Mouse (Mus musculus): ENCODE results near the gene Ell. TPM values are rescaled to one million over a fixed set of nuclear protein-coding genes. Genes with fewer than 3 reads are reported as not detected.

Ell gene
- polyA plus RNA-seq, 1 experiment from 2014 or later = 17.8 TPM

GRCm38 (mm10) chr8:70513441-70513840 lies 25.8 kb upstream of the Ell start:
- Histone ChIP-seq H3K27me3 (ENCODE audit: control insufficient read depth, insufficient read depth, low read length) (no peaks in the 10 kb centered on the region), H3K36me3 (ENCODE audit: control insufficient read depth, insufficient read depth, low read length) (peaks cover 12% of the 10 kb centered on the region; the same call in 1 of the 2 replicates), H3K4me2 (ENCODE audit: low read depth, low read length) (no peak overlapping the region), H3K4me1 (ENCODE audit: control insufficient read depth, insufficient read depth, low read length) (peaks cover 12% of the 10 kb centered on the region), H3K9me3 (ENCODE audit: control insufficient read depth, low read length) (no peaks in the 10 kb centered on the region), H3K9ac (replicated peaks; ENCODE audit: low read depth, low read length) (no peak overlapping the region), H3K4me3 (ENCODE audit: low read depth, low read length) (no peak overlapping the region), H3K27ac (ENCODE audit: low read depth, low read length) (no peak overlapping the region)
- ATAC-seq (ENCODE audit: low read depth) = no peak
- 73% methylated on average over 2 of the region's 2 CpGs for WGBS

DNA sequence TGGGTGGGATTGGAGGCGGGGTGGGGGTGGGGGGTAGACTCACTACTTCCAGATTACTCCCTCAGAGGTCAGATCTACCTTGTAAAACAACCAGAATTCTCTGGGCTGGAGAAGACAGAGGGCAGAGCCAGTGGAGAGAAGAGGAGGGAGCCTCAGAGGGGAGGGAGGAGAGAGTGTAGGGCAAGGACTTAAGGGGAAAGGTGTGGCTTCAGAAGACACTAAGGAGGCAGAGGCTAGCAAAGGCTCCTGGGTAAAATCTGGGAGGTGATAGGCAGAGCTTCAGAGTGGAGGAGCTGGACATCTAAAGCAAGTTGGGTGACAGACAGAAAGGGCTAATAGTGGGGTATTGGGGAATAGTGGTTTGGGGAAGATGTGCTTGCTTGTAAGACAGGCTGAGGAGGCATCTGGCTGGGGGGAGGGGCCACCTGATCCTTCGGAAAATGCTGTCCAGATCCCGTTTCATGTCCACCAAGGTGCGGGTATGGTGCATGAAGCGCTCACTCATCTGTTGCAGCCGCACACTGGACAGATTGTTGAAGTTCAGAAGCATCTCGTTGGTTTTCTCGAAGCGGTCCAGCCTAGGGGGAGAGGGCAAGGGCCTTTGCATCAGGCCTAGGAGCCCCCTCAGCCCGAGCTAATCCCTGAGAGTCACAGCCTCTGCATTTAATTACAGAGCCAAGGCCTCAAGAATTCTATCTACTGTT lies 21.2 kb upstream of the Ell start:
- Histone ChIP-seq H3K9me3 (ENCODE audit: control insufficient read depth, low read length) (no peaks in the 10 kb centered on the region), H3K4me1 (ENCODE audit: control insufficient read depth, insufficient read depth, low read length) (peaks cover 8% of the 10 kb centered on the region), H3K4me3 (ENCODE audit: low read depth, low read length) (no peak overlapping the region), H3K4me2 (ENCODE audit: low read depth, low read length) (no peak overlapping the region), H3K36me3 (ENCODE audit: control insufficient read depth, insufficient read depth, low read length) (peaks cover 19% of the 10 kb centered on the region; the same call in 1 of the 2 replicates), H3K27me3 (ENCODE audit: control insufficient read depth, insufficient read depth, low read length) (no peaks in the 10 kb centered on the region), H3K9ac (replicated peaks; ENCODE audit: low read depth, low read length) (no peak overlapping the region), H3K27ac (ENCODE audit: low read depth, low read length) (no peak overlapping the region)
- no peak for ATAC-seq (ENCODE audit: low read depth)
- WGBS = 84% methylated on average over 10 of the region's 10 CpGs

DNA sequence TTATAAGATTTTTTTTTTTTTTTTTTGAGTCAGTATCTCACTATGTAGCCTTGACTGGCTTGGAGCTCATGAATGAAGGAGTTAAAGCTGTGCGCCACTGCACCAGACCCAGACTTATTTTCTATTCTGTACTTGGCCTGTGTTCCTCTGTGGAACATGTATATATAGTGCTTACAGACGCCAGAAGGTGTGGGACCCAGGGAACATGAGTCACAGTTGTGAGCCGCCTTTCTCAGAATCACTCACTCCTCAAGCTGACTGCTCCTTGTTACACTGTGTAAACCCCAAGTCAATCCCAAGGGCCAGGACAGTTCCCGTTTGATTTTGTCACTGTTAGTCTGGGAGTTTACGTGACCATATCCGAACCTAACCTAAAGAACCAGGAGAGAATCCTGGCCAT lies 20.2 kb upstream of the Ell start:
- ATAC-seq (ENCODE audit: low read depth) = no peak
- WGBS = 97% methylated on average over 6 of the region's 6 CpGs

GRCm38 (mm10) chr8:70519606-70520005 lies 19.7 kb upstream of the Ell start:
- Histone ChIP-seq H3K27me3 (ENCODE audit: control insufficient read depth, insufficient read depth, low read length) (no peaks in the 10 kb centered on the region), H3K4me2 (ENCODE audit: low read depth, low read length) (no peak overlapping the region), H3K9ac (replicated peaks; ENCODE audit: low read depth, low read length) (no peak overlapping the region), H3K4me1 (ENCODE audit: control insufficient read depth, insufficient read depth, low read length) (peaks cover 8% of the 10 kb centered on the region), H3K4me3 (ENCODE audit: low read depth, low read length) (no peak overlapping the region), H3K27ac (ENCODE audit: low read depth, low read length) (no peak overlapping the region), H3K9me3 (ENCODE audit: control insufficient read depth, low read length) (no peaks in the 10 kb centered on the region), H3K36me3 (ENCODE audit: control insufficient read depth, insufficient read depth, low read length) (peaks cover 15% of the 10 kb centered on the region; the same call in 1 of the 2 replicates)
- WGBS = 74% methylated on average over 2 of the region's 2 CpGs
- ATAC-seq (ENCODE audit: low read depth) = no peak

More for the DNA sequence above, 20.2 kb upstream of the Ell start:
- Histone ChIP-seq H3K9ac (replicated peaks; ENCODE audit: low read depth, low read length) (no peak overlapping the region), H3K4me3 (ENCODE audit: low read depth, low read length) (no peak overlapping the region), H3K36me3 (ENCODE audit: control insufficient read depth, insufficient read depth, low read length) (peaks cover 19% of the 10 kb centered on the region; the same call in 1 of the 2 replicates), H3K27me3 (ENCODE audit: control insufficient read depth, insufficient read depth, low read length) (no peaks in the 10 kb centered on the region), H3K4me2 (ENCODE audit: low read depth, low read length) (no peak overlapping the region), H3K27ac (ENCODE audit: low read depth, low read length) (no peak overlapping the region), H3K4me1 (ENCODE audit: control insufficient read depth, insufficient read depth, low read length) (peaks cover 8% of the 10 kb centered on the region), H3K9me3 (ENCODE audit: control insufficient read depth, low read length) (no peaks in the 10 kb centered on the region)

DNA sequence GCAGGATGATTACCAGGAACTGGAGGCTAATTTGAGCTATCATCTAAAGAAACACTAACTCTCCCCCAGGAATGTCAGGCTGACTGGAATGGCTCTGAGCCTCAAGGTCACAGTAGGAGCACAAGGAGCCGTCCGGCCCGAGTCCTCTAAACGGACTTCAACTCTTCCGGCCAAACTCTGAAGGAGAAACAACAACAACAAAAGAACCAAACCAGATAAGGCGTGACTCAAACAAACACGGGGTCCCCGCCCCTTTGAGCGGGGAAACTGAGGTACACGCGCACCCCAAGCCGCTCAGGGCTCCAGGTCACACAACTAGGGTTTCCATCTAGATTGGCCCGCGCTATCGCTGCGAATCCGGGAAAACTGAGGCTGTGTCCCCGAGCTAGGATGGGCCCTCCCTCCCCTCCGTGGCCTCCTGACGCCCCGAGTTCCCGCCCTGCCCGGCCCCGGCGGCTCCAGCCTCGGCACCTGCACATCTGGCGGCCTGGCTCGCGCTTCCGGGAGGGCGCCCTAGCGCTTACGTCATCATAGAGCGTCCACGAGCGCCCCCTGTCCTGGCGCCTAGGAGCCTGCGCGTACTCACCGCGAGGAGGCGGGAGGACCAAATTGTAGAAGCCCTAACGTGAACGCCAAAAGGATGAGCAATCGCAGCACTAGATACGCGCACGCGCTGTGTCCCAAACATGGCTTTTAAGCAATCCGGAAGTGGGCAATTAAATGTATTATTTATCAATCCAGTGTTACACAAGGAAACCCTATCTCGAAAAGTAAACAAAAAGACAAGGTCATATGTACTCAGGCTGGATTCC lies 16.5 kb upstream of the Ell start:
- Histone ChIP-seq H3K9ac (replicated peaks; ENCODE audit: low read depth, low read length) (peak overlapping the region; percentile 52), H3K4me2 (ENCODE audit: low read depth, low read length) (peak overlapping the region; percentile 70), H3K9me3 (ENCODE audit: control insufficient read depth, low read length) (no peaks in the 10 kb centered on the region), H3K36me3 (ENCODE audit: control insufficient read depth, insufficient read depth, low read length) (peaks cover 10% of the 10 kb centered on the region; the same call in 1 of the 2 replicates), H3K27me3 (ENCODE audit: control insufficient read depth, insufficient read depth, low read length) (no peaks in the 10 kb centered on the region), H3K4me1 (ENCODE audit: control insufficient read depth, insufficient read depth, low read length) (peaks cover 13% of the 10 kb centered on the region), H3K27ac (ENCODE audit: low read depth, low read length) (peak overlapping the region; percentile 84), H3K4me3 (ENCODE audit: low read depth, low read length) (peak overlapping the region; percentile 52)
- peak; percentile 87 for ATAC-seq (ENCODE audit: low read depth)
- WGBS = under 1% methylated on average over 47 of the region's 51 CpGs

- H3K4me2 ChIP-seq (ENCODE audit: low read depth, low read length) = peak overlapping the region; percentile 90
- H3K9me3 ChIP-seq (ENCODE audit: control insufficient read depth, low read length) = no peaks in the 10 kb centered on the region
- H3K36me3 ChIP-seq (ENCODE audit: control insufficient read depth, insufficient read depth, low read length) = peaks cover 18% of the 10 kb centered on the region
- 1% methylated on average over 8 of the region's 8 CpGs for whole genome bisulfite sequencing
- H3K4me3 ChIP-seq (ENCODE audit: low read depth, low read length) = peak overlapping the region; percentile 79
- ATAC-seq (ENCODE audit: low read depth) = no peak
- peak overlapping the region; percentile 95 for H3K9ac ChIP-seq (replicated peaks; ENCODE audit: low read depth, low read length)
- no peaks in the 10 kb centered on the region for H3K27me3 ChIP-seq (ENCODE audit: control insufficient read depth, insufficient read depth, low read length)
- H3K4me1 ChIP-seq (ENCODE audit: control insufficient read depth, insufficient read depth, low read length) = peaks cover 20% of the 10 kb centered on the region
- peak overlapping the region; percentile 89; the same call in 1 of the 2 replicates for H3K27ac ChIP-seq (ENCODE audit: low read depth, low read length)
These were observed 12.1 kb upstream of the Ell start for GRCm38 (mm10) chr8:70527111-70527511.

DNA sequence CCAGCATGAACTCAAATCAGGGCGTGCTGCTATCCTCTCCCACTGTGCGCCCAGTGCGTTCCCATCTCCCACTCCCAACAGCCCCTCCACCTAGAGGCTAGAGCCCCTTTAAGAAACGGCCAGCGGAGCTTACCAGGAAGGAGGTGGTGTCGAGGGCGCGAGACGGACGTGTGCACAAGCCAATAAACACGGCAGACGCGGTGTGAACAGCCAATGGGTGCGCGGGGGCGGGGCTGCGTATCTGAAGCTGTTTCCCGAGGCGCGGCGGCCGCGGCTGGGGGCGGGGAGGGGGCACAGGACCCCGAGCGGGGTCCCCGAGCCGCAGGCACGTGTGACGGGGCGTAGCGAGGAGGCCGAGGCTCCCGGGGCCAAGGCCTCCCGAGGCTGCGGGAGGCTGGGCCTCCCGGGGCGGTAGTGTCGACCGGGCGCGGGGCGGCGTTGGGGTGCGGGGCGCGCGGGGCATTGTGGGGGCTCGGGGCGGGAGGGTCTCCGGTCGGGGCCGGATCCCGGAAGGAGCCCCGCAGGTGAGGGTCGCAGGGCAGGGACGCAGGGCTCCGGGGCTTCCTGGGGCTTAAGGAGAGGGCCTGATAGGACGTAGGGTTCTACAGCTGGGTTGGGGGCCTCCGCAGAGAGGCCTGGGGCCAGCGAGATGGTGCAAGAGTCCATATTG lies 11.6 kb upstream of the Ell start, which contains the start of the genes Fkbp8 and Kxd1:
Gene Fkbp8, plus strand, starts transcription at position 213 of the 670 bp plus-strand sequence.
Gene Kxd1, minus strand, starts transcription at position 445 of the 670 bp plus-strand sequence.
- Histone ChIP-seq H3K4me3 (ENCODE audit: low read depth, low read length) (peak within 1 kb of the TSS; percentile 79), H3K27ac (ENCODE audit: low read depth, low read length) (peak within 1 kb of the TSS; percentile 89), H3K9ac (replicated peaks; ENCODE audit: low read depth, low read length) (peak within 1 kb of the TSS; percentile 95), H3K9me3 (ENCODE audit: control insufficient read depth, low read length) (no peaks in the 10 kb centered on the region), H3K36me3 (ENCODE audit: control insufficient read depth, insufficient read depth, low read length) (peaks cover 23% of the 10 kb centered on the region), H3K27me3 (ENCODE audit: control insufficient read depth, insufficient read depth, low read length) (no peaks in the 10 kb centered on the region), H3K4me2 (ENCODE audit: low read depth, low read length) (peak within 1 kb of the TSS; percentile 90), H3K4me1 (ENCODE audit: control insufficient read depth, insufficient read depth, low read length) (peaks cover 15% of the 10 kb centered on the region)
- peak; percentile 95 for ATAC-seq (ENCODE audit: low read depth)
- WGBS = under 1% methylated on average over 34 of the region's 61 CpGs

- peaks cover 27% of the 10 kb centered on the region for H3K36me3 ChIP-seq (ENCODE audit: control insufficient read depth, insufficient read depth, low read length)
- 37% methylated on average over 13 of the region's 13 CpGs for WGBS
- H3K9ac ChIP-seq (replicated peaks; ENCODE audit: low read depth, low read length) = peak overlapping the region; percentile 95
- peak overlapping the region; percentile 89 for H3K27ac ChIP-seq (ENCODE audit: low read depth, low read length)
- H3K4me2 ChIP-seq (ENCODE audit: low read depth, low read length) = peak overlapping the region; percentile 90
- H3K4me3 ChIP-seq (ENCODE audit: low read depth, low read length) = peak overlapping the region; percentile 79
- ATAC-seq (ENCODE audit: low read depth) = no peak
- H3K4me1 ChIP-seq (ENCODE audit: control insufficient read depth, insufficient read depth, low read length) = peaks cover 15% of the 10 kb centered on the region
- H3K9me3 ChIP-seq (ENCODE audit: control insufficient read depth, low read length) = no peaks in the 10 kb centered on the region
- no peaks in the 10 kb centered on the region for H3K27me3 ChIP-seq (ENCODE audit: control insufficient read depth, insufficient read depth, low read length)
These were observed 11.0 kb upstream of the Ell start for GRCm38 (mm10) chr8:70528182-70528797.
